Mouse (Mus musculus): ENCODE measurements around the gene Btg1.

- TF ChIP-seq POLR2A (IDR thresholded peaks at IDR 0.05; ENCODE audit: control insufficient read depth, low read depth, low read length) (no peak), CTCF (IDR thresholded peaks at IDR 0.05; ENCODE audit: control insufficient read depth, insufficient read depth, insufficient replicate concordance, low read depth, low read length) (no peak)
These were observed 10.5 kb downstream of the Btg1 start for GRCm38 (mm10) chr10:96627332-96627731.
